Mouse (Mus musculus) midbrain, embryonic 10.5 days (tissue): ENCODE data around the gene Tnpo2. TPM values are rescaled to one million over a fixed set of nuclear protein-coding genes. Genes with fewer than 3 reads are reported as not detected.
"Not testable (repeated sequence)": the region's sequence is repeated elsewhere in the genome, so short reads cannot be mapped to it uniquely, and the experiment has no call there.

Experiments
- DNase-seq: peaks from one replicate; pipeline ENCODE4 v3.0.0-alpha.2; 2017; ENCODE audit warnings: low spot score
- H3K27ac ChIP-seq: fragments of 300-500 bp; sonication (generic); replicated peaks from 2 replicates; pipeline ENCODE4 v1.5.1; 2016; ENCODE audit warnings: mild to moderate bottlenecking
- H3K27me3 ChIP-seq: fragments of 300-500 bp; sonication (generic); 2 replicates; pipeline ENCODE4 v1.6.1; 2016; ENCODE audit warnings: low read depth, mild to moderate bottlenecking; ENCODE audit not compliant: poor library complexity, severe bottlenecking
- H3K36me3 ChIP-seq: fragments of 300-500 bp; sonication (generic); 2 replicates; pipeline ENCODE4 v1.6.1; 2016; ENCODE audit warnings: mild to moderate bottlenecking, moderate library complexity
- H3K4me1 ChIP-seq: fragments of 300-500 bp; sonication (generic); 2 replicates; pipeline ENCODE4 v1.6.1; 2016
- H3K4me3 ChIP-seq: fragments of 300-500 bp; sonication (generic); 2 replicates; pipeline ENCODE4 v1.5.1; 2016; ENCODE audit warnings: mild to moderate bottlenecking, moderate library complexity
- H3K9me3 ChIP-seq: fragments of 300-500 bp; sonication (generic); replicated peaks from 2 replicates; pipeline ENCODE4 v1.6.1; 2016; ENCODE audit warnings: mild to moderate bottlenecking
- WGBS: fragments of 180-500 bp; shearing (Covaris S2); methylation state at CpG from one replicate; pipeline ENCODE4 v1.1.7; 2016; 5-methylcytosine and 5-hydroxymethylcytosine counted together
- polyA plus RNA-seq: library from polyadenylated mRNA; unstranded; fragments of >200 nt; fragmentation: Nextera tagmentation; extraction: Ambion mirVana; gene quantifications from 2 replicates; pipeline ENCODE4 v1.2.1, GENCODE M21; 2016

Tnpo2 gene
- polyA plus RNA-seq, 1 experiment from 2014 or later, result 28.6 TPM

- Histone ChIP-seq H3K27me3 (no peaks in the 10 kb centered on the region), H3K4me1 (peaks cover 44% of the 10 kb centered on the region), H3K4me3 (peak within 1 kb of the TSS; percentile 76), H3K27ac (peak within 1 kb of the TSS; percentile 88), H3K36me3 (peaks cover 41% of the 10 kb centered on the region), H3K9me3 (no peaks in the 10 kb centered on the region)
- DNase-seq, result peak; percentile 71
- WGBS, result under 1% methylated on average over 30 of the region's 30 CpGs
Measured at GRCm38 (mm10) chr8:85080532-85081215, 44.0 kb downstream of the Tnpo2 start, which contains the start of gene Wdr83os. Gene Wdr83os (plus strand): TSS chr8:85080740.

DNA sequence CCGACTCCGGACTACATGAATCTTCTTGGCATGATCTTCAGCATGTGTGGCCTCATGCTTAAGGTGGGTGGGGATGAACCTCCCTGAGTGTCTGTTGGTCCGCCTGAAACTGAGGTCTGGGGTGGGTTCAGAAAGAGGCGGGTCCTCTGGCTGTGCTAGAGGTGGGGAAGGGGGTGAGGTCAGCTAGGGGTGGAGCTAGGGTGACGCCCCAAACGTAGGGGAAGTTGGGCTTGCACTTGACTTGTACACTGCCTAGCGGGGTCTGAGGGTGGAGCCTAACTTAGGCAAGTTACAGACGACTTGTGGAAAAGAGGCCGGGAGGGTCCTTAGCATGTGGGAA lies 44.5 kb downstream of the Tnpo2 start, which contains the start of gene Wdr83:
Wdr83 (minus strand) TSS at position 91 of the 340 bp plus-strand sequence.
- peak; percentile 51 for DNase-seq
- peak within 1 kb of the TSS; percentile 88 for H3K27ac ChIP-seq

DNA sequence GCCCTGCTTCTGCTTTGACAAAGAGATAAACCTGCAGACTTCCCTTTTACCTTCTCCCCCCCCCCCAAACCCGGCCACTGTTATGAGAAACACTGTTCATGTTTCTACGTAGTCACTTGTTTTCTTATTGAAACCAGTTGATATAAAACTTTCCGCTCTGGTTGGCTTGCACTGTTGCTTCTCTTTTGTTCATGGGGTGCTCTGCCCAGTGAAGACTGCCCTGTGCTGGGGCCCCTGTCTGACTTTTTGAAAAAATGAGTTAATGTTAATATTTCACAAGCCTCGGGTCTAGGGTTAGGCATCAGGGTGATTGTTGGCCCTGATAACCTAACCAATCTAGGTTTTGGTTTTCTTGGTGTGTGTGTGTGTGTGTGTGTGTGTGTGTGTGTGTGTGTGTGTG lies 45.5 kb downstream of the Tnpo2 start:
- not testable (repeated sequence) for H3K27me3 ChIP-seq, DNase-seq, H3K27ac ChIP-seq, H3K4me3 ChIP-seq, H3K9me3 ChIP-seq
- Histone ChIP-seq H3K4me1 (peaks cover 42% of the 10 kb centered on the region), H3K36me3 (peaks cover 42% of the 10 kb centered on the region)
- WGBS, result 94% methylated on average over 4 of the region's 4 CpGs

More for the DNA sequence above, 44.5 kb downstream of the Tnpo2 start, which contains the start of gene Wdr83:
- Histone ChIP-seq H3K36me3 (peaks cover 41% of the 10 kb centered on the region), H3K4me3 (peak within 1 kb of the TSS; percentile 76), H3K4me1 (peaks cover 44% of the 10 kb centered on the region), H3K27me3 (no peaks in the 10 kb centered on the region), H3K9me3 (no peaks in the 10 kb centered on the region)
- WGBS, result 4% methylated on average over 9 of the region's 9 CpGs

GRCm38 (mm10) chr8:85083108-85083813 lies 46.5 kb downstream of the Tnpo2 start, which contains the start of gene Man2b1:
Gene Man2b1 (plus strand): TSS chr8:85083270.
- H3K4me1 ChIP-seq, result peaks cover 42% of the 10 kb centered on the region
- H3K27ac ChIP-seq, result peak within 1 kb of the TSS; percentile 61
- H3K27me3 ChIP-seq, result no peaks in the 10 kb centered on the region
- no peaks in the 10 kb centered on the region for H3K9me3 ChIP-seq
- H3K36me3 ChIP-seq, result peaks cover 44% of the 10 kb centered on the region
- DNase-seq, result peak; percentile 78
- WGBS, result 1% methylated on average over 30 of the region's 30 CpGs
- peak within 1 kb of the TSS; percentile 67 for H3K4me3 ChIP-seq

- DNase-seq, result no peak
- 0 out of 2 replicates have a peak overlapping the region, but pooled peaks have one; percentile 67 for H3K4me3 ChIP-seq
Measured at GRCm38 (mm10) chr8:85084633-85085032, 47.9 kb downstream of the Tnpo2 start.

GRCm38 (mm10) chr8:85086238-85086637 lies 49.5 kb downstream of the Tnpo2 start:
- 83% methylated on average over 3 of the region's 3 CpGs for WGBS
- no peak overlapping the region for H3K4me3 ChIP-seq
- no peaks in the 10 kb centered on the region for H3K9me3 ChIP-seq
- no peak for DNase-seq
- no peak overlapping the region for H3K27ac ChIP-seq
- peaks cover 27% of the 10 kb centered on the region for H3K4me1 ChIP-seq
- H3K27me3 ChIP-seq, result no peaks in the 10 kb centered on the region
- peaks cover 52% of the 10 kb centered on the region for H3K36me3 ChIP-seq

More at GRCm38 (mm10) chr8:85084633-85085032, 47.9 kb downstream of the Tnpo2 start:
- H3K4me1 ChIP-seq, result peaks cover 36% of the 10 kb centered on the region
- H3K36me3 ChIP-seq, result peaks cover 46% of the 10 kb centered on the region
- H3K9me3 ChIP-seq, result no peaks in the 10 kb centered on the region
- 93% methylated on average over 8 of the region's 8 CpGs for WGBS
- no peak overlapping the region for H3K27ac ChIP-seq
- H3K27me3 ChIP-seq, result no peaks in the 10 kb centered on the region

GRCm38 (mm10) chr8:85088771-85089170 lies 52.1 kb downstream of the Tnpo2 start:
- no peaks in the 10 kb centered on the region for H3K9me3 ChIP-seq
- no peak overlapping the region for H3K27ac ChIP-seq
- DNase-seq, result no peak
- 90% methylated on average over 2 of the region's 2 CpGs for WGBS
- H3K4me3 ChIP-seq, result no peak overlapping the region
- H3K4me1 ChIP-seq, result peaks cover 6% of the 10 kb centered on the region
- peaks cover 69% of the 10 kb centered on the region for H3K36me3 ChIP-seq
- H3K27me3 ChIP-seq, result no peaks in the 10 kb centered on the region

DNA sequence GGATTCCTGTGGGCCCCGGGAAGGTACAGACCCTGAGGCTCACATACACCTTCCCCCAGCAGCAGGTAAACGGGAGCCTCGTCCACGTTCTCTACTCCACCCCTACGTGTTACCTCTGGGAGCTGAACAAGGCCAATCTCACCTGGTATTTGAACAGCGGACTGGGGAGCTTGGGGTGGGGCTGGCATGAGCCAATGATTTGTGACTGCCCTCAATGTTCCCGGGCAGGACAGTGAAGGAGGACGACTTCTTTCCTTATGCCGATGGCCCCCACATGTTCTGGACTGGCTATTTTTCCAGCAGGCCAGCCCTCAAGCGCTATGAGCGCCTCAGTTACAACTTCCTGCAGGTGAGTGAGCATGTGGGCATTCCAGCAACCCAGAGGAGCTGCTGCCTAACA lies 54.1 kb downstream of the Tnpo2 start:
- 88% methylated on average over 11 of the region's 11 CpGs for WGBS
- Histone ChIP-seq H3K9me3 (no peaks in the 10 kb centered on the region), H3K27me3 (no peaks in the 10 kb centered on the region), H3K4me3 (no peak overlapping the region), H3K36me3 (peaks cover 80% of the 10 kb centered on the region), H3K4me1 (no peaks in the 10 kb centered on the region), H3K27ac (no peak overlapping the region)
- DNase-seq, result no peak

DNA sequence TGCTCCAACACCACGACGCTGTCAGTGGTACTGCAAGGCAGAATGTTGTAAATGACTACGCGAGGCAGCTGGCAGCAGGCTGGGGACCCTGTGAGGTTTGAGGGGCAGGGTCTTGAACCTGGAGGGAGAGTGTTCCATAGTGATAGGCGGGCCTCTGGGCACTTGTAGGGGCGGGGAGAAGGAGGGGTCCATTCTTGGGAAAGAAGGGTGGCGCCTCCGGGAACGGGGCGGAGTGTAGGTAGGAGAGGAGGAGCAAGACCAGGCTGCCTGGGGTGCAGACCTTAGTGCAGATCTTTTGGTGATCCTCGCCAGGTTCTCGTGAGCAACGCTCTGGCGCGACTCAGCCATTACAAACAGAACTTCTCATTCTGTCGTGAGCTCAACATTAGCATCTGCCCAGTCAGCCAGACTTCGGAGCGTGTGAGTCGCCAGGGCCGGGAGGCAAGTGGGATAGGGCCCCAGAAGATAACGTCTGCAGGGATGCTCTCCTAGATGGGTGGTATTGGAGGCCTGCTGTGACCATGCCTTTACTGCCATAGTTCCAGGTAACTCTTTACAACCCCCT lies 54.9 kb downstream of the Tnpo2 start:
- Histone ChIP-seq H3K36me3 (peaks cover 81% of the 10 kb centered on the region), H3K9me3 (no peaks in the 10 kb centered on the region), H3K27ac (no peak overlapping the region), H3K4me3 (no peak overlapping the region), H3K27me3 (no peaks in the 10 kb centered on the region), H3K4me1 (no peaks in the 10 kb centered on the region)
- WGBS, result 26% methylated on average over 21 of the region's 21 CpGs
- no peak for DNase-seq

DNA sequence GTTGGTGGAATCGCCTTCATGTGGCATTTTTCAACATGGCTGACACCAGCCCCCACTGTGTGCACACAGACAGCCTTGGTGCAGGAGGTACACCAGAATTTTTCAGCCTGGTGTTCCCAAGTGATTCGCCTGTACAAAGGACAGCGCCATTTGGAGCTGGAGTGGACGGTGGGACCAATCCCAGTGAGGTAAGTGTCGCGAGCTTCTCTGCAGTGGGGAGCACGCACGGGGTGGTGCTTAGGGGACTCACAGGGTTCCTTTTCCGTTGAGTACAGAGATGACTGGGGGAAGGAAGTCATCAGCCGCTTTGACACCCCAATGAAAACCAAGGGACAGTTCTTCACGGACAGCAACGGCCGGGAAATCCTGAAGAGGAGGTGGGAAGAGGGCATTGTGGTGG lies 58.3 kb downstream of the Tnpo2 start:
- no peaks in the 10 kb centered on the region for H3K9me3 ChIP-seq
- DNase-seq, result no peak
- H3K27me3 ChIP-seq, result no peaks in the 10 kb centered on the region
- H3K36me3 ChIP-seq, result peaks cover 72% of the 10 kb centered on the region
- H3K4me1 ChIP-seq, result no peaks in the 10 kb centered on the region
- no peak overlapping the region for H3K4me3 ChIP-seq
- no peak overlapping the region for H3K27ac ChIP-seq
- WGBS, result 94% methylated on average over 13 of the region's 13 CpGs

GRCm38 (mm10) chr8:85095566-85095965 lies 58.9 kb downstream of the Tnpo2 start:
- H3K36me3 ChIP-seq, result peaks cover 72% of the 10 kb centered on the region

DNA sequence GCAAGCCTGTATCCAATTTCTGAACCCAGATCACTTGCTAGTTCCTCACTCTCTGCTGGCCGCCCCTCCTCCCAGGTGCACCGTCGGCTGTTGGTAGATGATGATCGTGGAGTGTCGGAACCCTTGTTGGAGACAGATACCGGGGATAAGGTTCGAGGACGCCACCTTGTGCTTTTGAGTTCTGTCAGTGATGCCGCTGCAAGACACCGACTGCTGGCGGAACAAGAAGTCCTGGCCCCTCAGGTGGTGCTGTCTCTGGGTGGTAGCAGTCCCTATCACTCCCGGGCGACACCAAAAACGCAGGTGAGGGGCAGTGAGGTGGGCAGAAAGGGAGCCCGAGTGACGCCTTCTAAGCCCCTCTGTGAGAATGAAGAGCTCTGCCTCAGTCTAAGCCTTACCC lies 59.5 kb downstream of the Tnpo2 start:
- no peaks in the 10 kb centered on the region for H3K4me1 ChIP-seq
- H3K4me3 ChIP-seq, result no peak overlapping the region
- DNase-seq, result no peak
- no peak overlapping the region for H3K27ac ChIP-seq
- no peaks in the 10 kb centered on the region for H3K9me3 ChIP-seq
- H3K27me3 ChIP-seq, result no peaks in the 10 kb centered on the region
- 93% methylated on average over 16 of the region's 16 CpGs for WGBS
- H3K36me3 ChIP-seq, result peaks cover 67% of the 10 kb centered on the region

More at GRCm38 (mm10) chr8:85095566-85095965, 58.9 kb downstream of the Tnpo2 start:
- Histone ChIP-seq H3K4me1 (no peaks in the 10 kb centered on the region), H3K9me3 (no peaks in the 10 kb centered on the region), H3K27ac (no peak overlapping the region), H3K27me3 (no peaks in the 10 kb centered on the region), H3K4me3 (no peak overlapping the region)
- DNase-seq, result no peak
- 94% methylated on average over 7 of the region's 7 CpGs for WGBS

DNA sequence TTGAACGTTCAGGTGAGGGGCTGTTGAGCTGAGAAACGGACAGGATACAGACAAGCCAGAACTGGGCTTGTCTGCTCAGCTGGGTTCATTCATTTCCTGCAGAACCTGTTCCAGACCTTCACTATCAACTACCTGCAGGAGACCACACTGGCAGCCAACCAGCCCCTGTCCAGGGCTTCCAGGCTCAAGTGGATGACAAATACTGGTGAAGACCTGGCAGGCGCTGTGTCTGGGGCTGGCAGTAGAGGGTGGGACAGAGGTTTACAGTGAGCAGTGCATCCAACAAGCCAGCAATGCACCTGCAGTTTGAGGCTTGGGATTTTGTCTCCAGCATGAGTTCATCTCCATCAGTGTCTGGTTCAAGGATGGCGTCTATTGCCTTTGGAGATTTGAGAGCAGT lies 60.1 kb downstream of the Tnpo2 start:
- H3K27me3 ChIP-seq, result no peaks in the 10 kb centered on the region
- no peak overlapping the region for H3K27ac ChIP-seq
- DNase-seq, result no peak
- 92% methylated on average over 4 of the region's 4 CpGs for WGBS
- H3K9me3 ChIP-seq, result 0 out of 2 replicates have a peak, but pooled peaks cover 3% of the 10 kb centered on the region
- no peak overlapping the region for H3K4me3 ChIP-seq
- H3K36me3 ChIP-seq, result peaks cover 60% of the 10 kb centered on the region
- no peaks in the 10 kb centered on the region for H3K4me1 ChIP-seq
